Mouse (Mus musculus) hindbrain, embryonic 14.5 days (tissue): ENCODE measurements around the gene Olfr1308. TPM values are rescaled to one million over a fixed set of nuclear protein-coding genes. Genes with fewer than 3 reads are reported as not detected.

Source experiments
- ATAC-seq: fragments of 200-750 bp; cut with Nextera tagmentation; 2 replicates; pipeline ENCODE4 v1.8.0; 2017; ENCODE audit warnings: moderate number of reproducible peaks, mild to moderate bottlenecking, moderate TSS enrichment, moderate library complexity; ENCODE audit not compliant: low FRiP score
- DNase-seq: peaks from one replicate; pipeline ENCODE4 v3.0.0-alpha.2; 2015; ENCODE audit warnings: low spot score
- H3K27ac ChIP-seq: fragments of 300-500 bp; sonication (generic); 2 replicates; pipeline ENCODE4 v1.5.1; 2014; ENCODE audit warnings: mild to moderate bottlenecking, moderate library complexity
- H3K27me3 ChIP-seq: fragments of 300-500 bp; sonication (generic); 2 replicates; pipeline ENCODE4 v1.6.1; 2014; ENCODE audit warnings: mild to moderate bottlenecking, low read length, mixed read lengths; ENCODE audit not compliant: control insufficient read depth, insufficient read depth
- H3K36me3 ChIP-seq: fragments of 300-500 bp; sonication (generic); replicated peaks from 2 replicates; pipeline ENCODE4 v1.6.1; 2014; ENCODE audit not compliant: control insufficient read depth, insufficient read depth
- H3K4me1 ChIP-seq: fragments of 300-500 bp; sonication (generic); replicated peaks from 2 replicates; pipeline ENCODE4 v1.6.1; 2014; ENCODE audit warnings: antibody characterized with exemption, low read length, mixed read lengths; ENCODE audit not compliant: control insufficient read depth, insufficient read depth
- H3K4me2 ChIP-seq: fragments of 300-500 bp; sonication (generic); replicated peaks from 2 replicates; pipeline ENCODE4 v1.6.1; 2014; ENCODE audit warnings: mild to moderate bottlenecking, moderate library complexity
- H3K4me3 ChIP-seq: fragments of 300-500 bp; sonication (generic); replicated peaks from 2 replicates; pipeline ENCODE4 v1.5.1; 2014; ENCODE audit warnings: mild to moderate bottlenecking, low read length
- H3K9ac ChIP-seq: fragments of 300-500 bp; sonication (generic); 2 replicates; pipeline ENCODE4 v1.6.1; 2014
- H3K9me3 ChIP-seq: fragments of 300-500 bp; sonication (generic); 2 replicates; pipeline ENCODE4 v1.6.1; 2016; ENCODE audit warnings: low read length; ENCODE audit not compliant: control insufficient read depth
- WGBS: fragments of 180-500 bp; shearing (Covaris S2); extraction: QIAGEN DNeasy Blood & Tissue Kit; methylation state at CpG from one replicate; pipeline ENCODE4 v1.1.7; 2014; 5-methylcytosine and 5-hydroxymethylcytosine counted together
- polyA plus RNA-seq: library from polyadenylated mRNA; unstranded; fragments of >200 nt; fragmentation: Nextera tagmentation; extraction: Ambion mirVana; gene quantifications from 2 replicates; pipeline ENCODE4 v1.2.1, GENCODE M21; 2014

Olfr1308 gene
- not detected in 2 replicates for polyA plus RNA-seq

DNA sequence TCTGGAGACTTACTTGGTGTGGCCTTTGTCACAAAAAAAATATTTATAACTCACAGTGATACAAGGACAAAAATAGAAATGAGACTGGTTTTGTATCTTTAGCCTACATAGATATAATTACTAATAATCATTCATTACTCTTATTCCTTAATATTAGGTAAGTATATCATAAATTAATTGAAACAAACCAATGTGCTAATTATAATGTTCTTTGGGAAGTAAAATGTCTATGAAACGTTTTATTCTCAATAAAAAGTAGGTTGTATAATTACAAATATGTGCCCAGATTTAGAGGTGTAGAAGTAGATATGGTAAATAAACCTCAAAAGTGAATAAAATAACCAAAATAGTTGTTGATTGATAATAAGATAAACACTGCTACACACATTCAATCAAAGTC lies at the start of gene Olfr1308:
Olfr1308 (minus strand) TSS at position 101 of the 400 bp plus-strand sequence.
- ATAC-seq (no peak), DNase-seq (no peak)
- 67% methylated on average over 1 of the region's 1 CpGs for WGBS
- no peak within 1 kb of the TSS for H3K9ac ChIP-seq
- no peak within 1 kb of the TSS for H3K4me3 ChIP-seq
- H3K36me3 ChIP-seq = no peaks in the 10 kb centered on the region
- no peaks in the 10 kb centered on the region for H3K4me1 ChIP-seq
- no peak within 1 kb of the TSS for H3K27ac ChIP-seq
- no peaks in the 10 kb centered on the region for H3K9me3 ChIP-seq
- H3K4me2 ChIP-seq = no peak within 1 kb of the TSS
- no peaks in the 10 kb centered on the region for H3K27me3 ChIP-seq

DNA sequence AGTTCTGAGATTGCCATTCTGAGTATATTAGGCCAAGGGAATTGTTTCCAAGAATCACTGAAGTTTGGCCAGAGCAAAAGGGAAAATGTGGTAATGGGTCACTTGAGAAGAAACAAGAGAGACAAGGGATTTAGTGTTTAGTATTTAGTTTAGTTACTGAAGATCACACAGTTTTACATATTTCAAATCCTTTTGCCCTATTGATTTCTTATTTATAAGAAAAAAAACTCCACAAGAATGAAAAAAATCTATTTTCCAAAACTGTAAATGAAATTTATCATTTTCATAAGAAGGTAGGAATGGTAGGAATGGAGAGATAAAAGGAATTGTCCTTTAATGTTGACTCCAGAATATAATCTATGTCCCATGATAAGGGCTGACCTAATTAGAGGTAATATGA lies 47.9 kb upstream of the Olfr1308 start, which contains the start of gene Olfr1310:
Olfr1310 (minus strand) TSS at position 101 of the 400 bp plus-strand sequence.
- no peak within 1 kb of the TSS for H3K9ac ChIP-seq
- no peaks in the 10 kb centered on the region for H3K36me3 ChIP-seq
- H3K4me1 ChIP-seq = no peaks in the 10 kb centered on the region
- H3K4me2 ChIP-seq = no peak within 1 kb of the TSS
- ATAC-seq (no peak), DNase-seq (no peak)
- no peak within 1 kb of the TSS for H3K27ac ChIP-seq
- no peaks in the 10 kb centered on the region for H3K27me3 ChIP-seq
- no peaks in the 10 kb centered on the region for H3K9me3 ChIP-seq
- no peak within 1 kb of the TSS for H3K4me3 ChIP-seq

DNA sequence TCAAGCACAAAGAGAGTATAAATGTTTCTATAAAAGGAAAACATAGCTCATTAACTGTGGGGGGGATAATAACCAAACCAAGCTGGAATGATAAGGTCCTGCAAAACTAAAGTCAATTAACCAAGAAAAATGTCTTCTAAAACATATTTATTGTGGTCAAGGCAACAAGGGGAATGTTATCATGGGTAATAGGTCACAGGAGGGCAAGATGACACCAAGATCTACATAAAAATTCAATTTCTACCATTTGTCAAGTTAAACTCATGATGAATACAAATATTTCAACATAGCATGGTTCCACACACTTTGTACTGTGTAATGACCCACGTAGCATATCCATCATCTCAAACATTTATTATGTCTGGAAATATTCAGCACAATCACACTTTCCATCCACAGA lies 25.4 kb upstream of the Olfr1308 start, which contains the start of gene Olfr1309:
Olfr1309 (minus strand) TSS at position 101 of the 400 bp plus-strand sequence.
- no peak within 1 kb of the TSS for H3K9ac ChIP-seq
- ATAC-seq = no peak
- H3K4me1 ChIP-seq = no peaks in the 10 kb centered on the region
- 65% methylated on average over 1 of the region's 1 CpGs for WGBS
- H3K27ac ChIP-seq = no peak within 1 kb of the TSS
- H3K9me3 ChIP-seq = no peaks in the 10 kb centered on the region
- DNase-seq = no peak
- no peak within 1 kb of the TSS for H3K4me3 ChIP-seq
- H3K4me2 ChIP-seq = no peak within 1 kb of the TSS
- H3K27me3 ChIP-seq = no peaks in the 10 kb centered on the region
- no peaks in the 10 kb centered on the region for H3K36me3 ChIP-seq

DNA sequence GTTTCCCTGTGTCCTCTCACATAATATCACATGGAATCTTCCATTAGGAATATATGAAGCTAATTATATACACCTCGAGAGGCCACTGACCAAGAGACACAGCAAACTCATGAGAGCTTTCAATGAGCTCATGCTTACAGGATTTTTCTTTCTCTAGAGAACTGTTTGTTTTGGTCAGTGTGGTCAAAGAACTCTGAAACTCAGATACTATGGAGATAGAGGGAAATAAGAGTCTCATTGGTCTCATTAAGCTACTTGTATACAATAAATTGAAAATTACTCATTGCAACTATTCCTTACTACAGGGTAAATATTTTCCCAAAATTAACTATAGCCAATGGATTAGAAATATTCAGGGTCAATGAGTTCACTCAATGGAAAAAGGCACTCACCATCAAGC lies 15.4 kb downstream of the Olfr1308 start, which contains the start of gene Olfr1307:
Olfr1307 (minus strand) TSS at position 101 of the 400 bp plus-strand sequence.
- Histone ChIP-seq H3K36me3 (no peaks in the 10 kb centered on the region), H3K27me3 (no peaks in the 10 kb centered on the region), H3K27ac (no peak within 1 kb of the TSS), H3K4me2 (no peak within 1 kb of the TSS), H3K9ac (no peak within 1 kb of the TSS), H3K9me3 (no peaks in the 10 kb centered on the region), H3K4me1 (no peaks in the 10 kb centered on the region), H3K4me3 (no peak within 1 kb of the TSS)
- 81% methylated on average over 1 of the region's 1 CpGs for WGBS
- ATAC-seq (no peak), DNase-seq (no peak)

DNA sequence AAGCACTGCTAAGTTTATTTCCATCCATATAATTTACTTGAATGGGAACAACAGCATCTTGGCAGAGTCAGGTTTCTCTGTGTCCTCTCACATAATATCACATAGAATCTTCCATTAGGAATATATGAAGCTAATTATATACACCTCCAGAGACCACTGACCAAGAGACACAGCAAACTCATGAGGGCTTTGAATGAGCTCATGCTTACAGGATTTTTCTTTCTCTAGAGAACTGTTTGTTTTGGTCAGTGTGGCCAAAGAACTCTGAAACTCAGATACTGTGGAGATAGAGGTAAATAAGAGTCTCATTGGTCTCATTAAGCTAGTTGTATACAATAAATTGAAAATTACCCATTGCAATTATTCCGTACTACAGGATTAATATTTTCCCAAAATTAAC lies 48.6 kb downstream of the Olfr1308 start, which contains the start of gene Olfr1306:
Olfr1306 (minus strand) TSS at position 101 of the 400 bp plus-strand sequence.
- DNase-seq (no peak), ATAC-seq (no peak)
- no peaks in the 10 kb centered on the region for H3K4me1 ChIP-seq
- H3K27ac ChIP-seq = no peak within 1 kb of the TSS
- 89% methylated on average over 1 of the region's 1 CpGs for WGBS
- H3K36me3 ChIP-seq = no peaks in the 10 kb centered on the region
- H3K9me3 ChIP-seq = no peaks in the 10 kb centered on the region
- no peaks in the 10 kb centered on the region for H3K27me3 ChIP-seq
- H3K4me3 ChIP-seq = no peak within 1 kb of the TSS
- H3K9ac ChIP-seq = no peak within 1 kb of the TSS
- H3K4me2 ChIP-seq = no peak within 1 kb of the TSS

Other genes starting within 250 kb of the Olfr1308 start
- gene Olfr1301, start 213.9 kb downstream of the Olfr1308 start, polyA plus RNA-seq = not detected in 2 replicates
- gene Olfr1302, start 187.5 kb downstream of the Olfr1308 start, polyA plus RNA-seq = not detected in 2 replicates
- not detected in 2 replicates for gene Olfr1303, start 144.6 kb downstream of the Olfr1308 start, polyA plus RNA-seq
- gene Olfr1305, start 87.8 kb downstream of the Olfr1308 start, polyA plus RNA-seq = not detected in 2 replicates
- gene Olfr1306, start 48.7 kb downstream of the Olfr1308 start, polyA plus RNA-seq = not detected in 2 replicates
- gene Olfr1307, start 15.5 kb downstream of the Olfr1308 start, polyA plus RNA-seq = not detected in 2 replicates
- gene Olfr1309, start 25.3 kb upstream of the Olfr1308 start, polyA plus RNA-seq = not detected in 2 replicates
- gene Olfr1310, start 47.8 kb upstream of the Olfr1308 start, polyA plus RNA-seq = not detected in 2 replicates
- not detected in 2 replicates for gene Olfr1311, start 59.5 kb upstream of the Olfr1308 start, polyA plus RNA-seq
- gene Olfr1312, start 85.3 kb upstream of the Olfr1308 start, polyA plus RNA-seq = not detected in 2 replicates
- not detected in 2 replicates for gene Olfr1313, start 112.9 kb upstream of the Olfr1308 start, polyA plus RNA-seq
- gene Olfr1314, start 131.8 kb upstream of the Olfr1308 start, polyA plus RNA-seq = not detected in 2 replicates
- gene Olfr1315-ps1, start 150.5 kb upstream of the Olfr1308 start, polyA plus RNA-seq = not detected in 2 replicates
- gene Olfr1316, start 170.0 kb upstream of the Olfr1308 start, polyA plus RNA-seq = not detected in 2 replicates
- not detected in 2 replicates for gene Olfr1317, start 175.4 kb upstream of the Olfr1308 start, polyA plus RNA-seq
- 0.12 and 0.23 TPM in 2 replicates for gene Olfr1318, start 189.3 kb upstream of the Olfr1308 start, polyA plus RNA-seq